Mouse (Mus musculus): ENCODE data around the gene Trip6. TPM values are rescaled to one million over a fixed set of nuclear protein-coding genes. Genes with fewer than 3 reads are reported as not detected.
A peak's percentile ranks its signal among the peaks of the same experiment; 100 is the strongest.

The Trip6 gene
- polyA plus RNA-seq, 1 experiment: 59.3 TPM

DNA sequence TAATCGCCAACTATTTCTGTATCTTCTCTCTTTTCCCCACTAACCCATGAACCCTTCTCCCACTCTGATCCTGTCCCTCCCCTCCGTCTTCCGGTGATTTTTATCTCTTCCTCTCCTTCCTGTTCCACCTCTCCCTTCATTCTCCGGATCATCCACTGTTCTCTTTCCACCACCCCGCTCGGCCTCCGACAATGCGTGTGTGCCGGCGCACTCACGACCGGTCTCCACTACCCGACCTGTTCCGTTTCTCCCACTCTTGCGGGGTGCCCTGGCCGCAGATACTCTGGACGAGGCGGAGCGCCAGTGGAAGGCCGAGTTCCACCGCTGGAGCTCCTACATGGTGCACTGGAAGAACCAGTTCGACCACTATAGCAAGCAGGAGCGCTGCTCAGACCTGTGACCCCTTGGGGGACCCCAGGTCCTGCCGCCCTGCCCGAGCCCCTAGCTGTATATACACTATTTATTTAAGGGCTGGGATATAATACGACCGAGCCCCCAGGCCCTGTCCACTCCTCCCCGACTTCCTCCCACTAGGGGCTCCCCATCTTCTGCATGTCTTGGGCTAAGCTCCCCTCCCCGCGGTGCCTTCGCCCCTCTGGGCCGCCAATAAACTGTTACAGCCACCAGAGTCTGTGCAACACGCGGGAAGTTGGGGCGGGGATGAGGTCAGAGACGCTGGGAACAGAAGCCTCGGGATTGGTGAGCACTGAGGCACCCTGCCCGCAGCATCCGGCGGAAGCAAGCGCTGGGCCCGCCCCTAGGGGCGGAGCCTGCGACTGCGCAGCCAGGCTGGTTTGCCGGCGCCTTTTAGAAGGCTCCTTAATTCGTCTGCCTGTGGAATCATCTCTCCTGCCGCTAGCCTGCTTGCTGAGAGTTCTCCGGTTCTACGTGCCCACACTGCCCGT lies 20.1 kb downstream of the Trip6 start, which contains the start of gene Ufsp1:
Ufsp1 (plus strand) TSS at position 791 of the 905 bp plus-strand sequence.
- TF ChIP-seq GATA1 (IDR thresholded peaks at IDR 0.05; ENCODE audit: low read length): no peak

DNA sequence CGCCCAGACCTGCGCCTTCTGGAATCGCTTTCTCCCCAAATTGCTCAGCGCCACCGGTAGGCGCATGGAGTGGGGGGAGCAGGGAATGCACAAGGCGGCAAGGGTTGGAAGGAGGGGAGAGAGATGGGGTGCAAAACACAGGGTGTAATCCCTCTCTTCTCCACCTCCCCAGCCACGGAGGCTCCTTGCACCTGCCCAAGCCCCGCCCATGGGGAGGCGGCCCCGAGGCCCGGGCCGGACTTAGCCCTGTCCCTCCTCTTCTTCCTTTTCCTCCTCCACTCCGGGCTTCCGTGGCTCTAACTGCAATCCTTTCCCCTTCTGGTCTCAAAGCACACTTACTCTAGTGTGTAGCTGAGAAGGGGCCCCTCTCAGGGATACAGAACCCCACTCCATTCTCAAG lies 20.9 kb downstream of the Trip6 start:
- TF ChIP-seq GATA1 (IDR thresholded peaks at IDR 0.05; ENCODE audit: low read length): no peak

DNA sequence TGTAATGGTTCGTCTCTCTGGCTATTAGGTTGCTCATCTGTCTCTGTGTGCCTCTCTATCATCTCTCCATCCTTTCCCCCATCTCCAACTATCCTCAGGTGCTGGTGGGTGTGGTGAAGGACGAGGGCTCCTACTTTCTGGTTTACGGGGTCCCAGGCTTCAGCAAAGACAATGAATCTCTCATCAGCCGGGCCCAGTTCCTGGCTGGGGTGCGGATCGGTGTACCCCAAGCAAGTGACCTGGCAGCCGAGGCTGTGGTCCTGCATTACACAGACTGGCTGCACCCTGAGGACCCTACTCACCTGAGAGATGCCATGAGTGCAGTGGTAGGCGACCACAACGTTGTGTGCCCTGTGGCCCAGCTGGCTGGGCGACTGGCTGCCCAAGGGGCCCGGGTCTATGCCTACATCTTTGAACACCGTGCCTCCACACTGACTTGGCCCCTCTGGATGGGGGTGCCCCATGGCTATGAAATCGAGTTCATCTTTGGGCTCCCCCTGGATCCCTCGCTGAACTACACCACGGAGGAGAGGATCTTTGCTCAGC lies 22.8 kb downstream of the Trip6 start:
- no peak for TF ChIP-seq GATA1 (IDR thresholded peaks at IDR 0.05; ENCODE audit: low read length)

DNA sequence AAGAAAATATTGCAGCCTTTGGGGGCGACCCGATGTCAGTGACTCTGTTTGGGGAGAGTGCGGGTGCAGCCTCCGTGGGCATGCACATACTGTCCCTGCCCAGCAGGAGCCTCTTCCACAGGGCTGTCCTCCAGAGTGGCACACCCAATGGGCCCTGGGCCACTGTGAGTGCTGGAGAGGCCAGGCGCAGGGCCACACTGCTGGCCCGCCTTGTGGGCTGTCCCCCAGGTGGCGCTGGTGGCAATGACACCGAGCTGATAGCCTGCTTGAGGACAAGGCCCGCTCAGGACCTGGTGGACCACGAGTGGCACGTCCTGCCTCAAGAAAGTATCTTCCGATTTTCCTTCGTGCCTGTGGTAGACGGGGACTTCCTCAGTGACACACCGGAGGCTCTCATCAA lies 23.5 kb downstream of the Trip6 start:
- no peak for TF ChIP-seq GATA1 (IDR thresholded peaks at IDR 0.05; ENCODE audit: low read length)

DNA sequence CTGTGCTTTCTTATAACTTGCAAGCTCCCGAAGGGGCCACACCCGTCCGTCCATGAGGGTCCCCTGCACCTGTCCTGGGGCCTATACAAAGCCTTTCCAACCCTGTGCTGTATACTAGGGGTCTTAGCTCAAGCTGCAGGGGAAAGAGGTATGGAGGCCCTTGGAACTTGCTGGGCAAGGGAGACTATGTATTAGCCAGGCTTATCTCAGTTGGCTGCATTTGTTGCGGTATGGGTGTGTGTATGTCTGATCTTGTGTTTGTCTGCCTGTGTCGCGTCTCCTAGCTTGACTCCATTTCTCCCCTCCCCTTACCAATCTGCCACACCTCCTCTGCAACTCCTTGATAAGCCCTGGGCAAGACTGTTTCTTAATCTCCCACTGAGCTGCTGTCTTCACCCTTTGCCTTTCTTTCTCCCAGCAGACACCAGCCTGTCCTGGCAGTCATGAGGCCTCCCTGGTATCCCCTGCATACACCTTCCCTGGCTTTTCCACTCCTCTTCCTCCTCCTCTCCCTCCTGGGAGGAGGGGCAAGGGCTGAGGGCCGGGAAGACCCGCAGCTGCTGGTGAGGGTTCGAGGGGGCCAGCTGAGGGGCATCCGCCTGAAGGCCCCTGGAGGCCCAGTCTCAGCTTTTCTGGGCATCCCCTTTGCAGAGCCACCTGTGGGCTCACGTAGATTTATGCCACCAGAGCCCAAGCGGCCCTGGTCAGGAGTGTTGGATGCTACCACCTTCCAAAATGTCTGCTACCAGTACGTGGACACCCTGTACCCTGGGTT lies 24.4 kb downstream of the Trip6 start:
- TF ChIP-seq GATA1 (IDR thresholded peaks at IDR 0.05; ENCODE audit: low read length): peak; percentile 98

DNA sequence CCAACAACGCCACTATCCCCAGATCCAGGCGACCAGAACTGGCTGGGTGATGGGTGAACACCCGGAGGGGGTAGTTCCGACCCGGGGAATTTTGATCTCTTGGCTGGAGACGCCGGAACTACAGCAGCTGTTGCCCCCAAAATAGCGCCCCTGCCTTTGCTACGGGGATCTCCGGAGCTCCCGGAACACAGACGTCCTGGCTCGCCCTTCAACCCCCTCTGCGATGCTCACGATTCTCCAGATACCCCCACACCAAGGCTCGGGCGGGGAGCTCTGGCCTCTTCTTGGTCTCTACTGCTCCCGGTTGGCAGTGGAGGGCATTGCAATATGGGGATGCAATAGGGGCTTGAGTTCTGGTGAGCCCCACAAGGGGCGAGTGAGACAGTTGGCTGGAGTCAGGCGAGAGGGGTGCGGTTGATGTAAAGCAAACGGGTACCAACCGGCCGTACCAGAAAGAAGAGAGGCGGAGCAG lies 25.2 kb downstream of the Trip6 start:
- no peak for TF ChIP-seq GATA1 (IDR thresholded peaks at IDR 0.05; ENCODE audit: low read length)

DNA sequence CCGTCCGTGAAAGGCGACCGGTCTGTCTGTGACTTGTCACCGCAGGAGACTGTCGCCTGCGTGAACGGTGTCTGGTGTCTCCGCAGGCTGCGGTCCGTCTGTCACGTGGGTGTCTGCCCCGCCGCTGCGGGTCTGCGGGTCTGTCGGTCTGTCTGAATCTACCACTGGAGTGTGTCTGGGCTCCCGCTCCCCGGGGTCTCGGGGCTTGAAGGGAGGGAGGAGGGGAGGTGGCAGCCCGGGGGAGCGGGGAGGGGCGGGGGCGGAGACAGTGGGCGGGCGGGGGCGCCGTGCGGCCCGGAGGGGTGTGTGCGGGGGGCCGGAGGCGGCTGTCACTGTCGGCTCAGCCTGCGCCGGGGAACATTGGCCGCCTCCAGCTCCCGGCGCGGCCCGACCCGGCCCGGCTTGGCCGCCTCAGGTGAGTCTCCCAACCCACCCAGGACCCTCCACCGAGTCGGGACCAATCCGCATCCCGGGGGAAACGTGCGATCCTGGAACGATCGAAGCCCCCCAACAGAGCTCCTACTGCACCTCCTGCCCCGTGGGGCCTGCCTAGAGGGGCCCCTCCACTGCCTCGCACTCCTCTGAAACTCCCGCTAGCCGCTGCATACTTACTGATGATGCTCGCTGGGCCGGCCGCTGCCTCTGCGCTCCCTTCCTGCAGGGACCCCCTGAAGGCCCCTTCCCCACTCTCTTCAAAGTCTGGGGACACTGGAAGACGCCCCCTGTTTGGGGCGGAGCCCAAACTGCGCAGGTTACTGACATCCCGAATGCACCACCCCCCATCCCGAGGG lies 26.1 kb downstream of the Trip6 start:
- TF ChIP-seq GATA1 (IDR thresholded peaks at IDR 0.05; ENCODE audit: low read length): no peak

DNA sequence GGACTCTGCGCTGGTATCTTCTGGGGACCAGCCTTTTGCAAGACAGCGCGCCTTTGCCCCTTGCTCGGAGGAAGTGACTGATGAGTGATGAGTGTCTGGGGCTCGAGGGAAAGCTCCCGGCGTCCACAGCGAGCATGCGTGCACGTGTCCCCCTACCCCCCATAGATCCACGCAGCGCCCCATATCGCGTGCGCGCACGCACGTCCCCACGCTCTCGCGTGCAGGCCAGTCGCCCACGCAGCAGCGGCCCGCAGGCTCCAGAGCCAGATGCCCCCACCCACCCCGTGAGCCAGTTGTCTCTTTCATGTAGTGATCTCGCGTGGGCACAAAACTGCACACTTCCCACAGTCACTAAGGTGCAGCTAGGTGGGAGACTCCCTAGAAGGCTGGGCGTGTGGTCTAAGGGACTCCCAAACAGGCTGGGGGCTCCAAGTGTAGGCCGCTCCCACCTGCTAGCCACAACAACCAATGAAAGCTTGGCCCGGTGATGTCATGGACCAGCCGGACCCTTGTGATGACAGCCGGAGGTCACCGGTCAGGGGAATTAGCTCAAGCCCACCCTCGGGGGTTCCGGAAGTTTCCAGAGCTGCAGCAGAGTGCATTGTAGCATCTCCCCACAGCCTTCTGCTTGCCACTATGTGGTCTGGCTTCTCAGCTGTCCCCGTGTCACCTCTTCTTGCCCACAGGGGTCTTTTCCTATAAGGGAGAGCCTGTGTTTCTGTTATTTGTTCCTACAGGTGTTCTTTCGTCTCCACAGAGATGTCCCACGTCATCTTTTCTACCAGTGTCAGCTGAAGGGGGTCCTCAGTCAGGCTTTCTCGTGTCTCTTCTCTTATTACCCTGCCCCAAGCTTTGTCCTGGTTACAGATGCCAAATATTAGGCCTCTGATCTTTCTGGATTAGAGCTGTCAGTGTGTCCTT lies 26.9 kb downstream of the Trip6 start, which contains the start of gene Ache:
Ache (plus strand) TSS at position 488 of the 921 bp plus-strand sequence.
- no peak for TF ChIP-seq GATA1 (IDR thresholded peaks at IDR 0.05; ENCODE audit: low read length)

DNA sequence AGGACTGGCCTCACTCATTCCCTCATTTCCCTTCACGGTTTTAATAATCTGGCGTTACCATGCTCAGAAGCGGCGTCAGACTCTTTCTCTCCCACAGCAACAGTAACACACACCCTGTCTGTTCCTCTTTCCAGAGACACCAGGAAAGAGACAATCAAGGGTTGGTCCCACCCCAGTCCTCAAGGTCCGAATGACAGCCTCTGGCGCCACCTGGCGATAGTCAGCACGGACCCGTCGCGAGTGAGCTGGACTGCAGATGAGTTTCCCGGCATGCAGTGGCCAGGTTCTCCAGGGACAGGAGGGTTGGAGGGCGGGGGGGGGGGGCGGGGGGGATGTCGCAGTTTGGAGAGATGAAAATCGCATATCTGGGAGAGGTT lies 27.6 kb downstream of the Trip6 start:
- no peak for TF ChIP-seq GATA1 (IDR thresholded peaks at IDR 0.05; ENCODE audit: low read length)

DNA sequence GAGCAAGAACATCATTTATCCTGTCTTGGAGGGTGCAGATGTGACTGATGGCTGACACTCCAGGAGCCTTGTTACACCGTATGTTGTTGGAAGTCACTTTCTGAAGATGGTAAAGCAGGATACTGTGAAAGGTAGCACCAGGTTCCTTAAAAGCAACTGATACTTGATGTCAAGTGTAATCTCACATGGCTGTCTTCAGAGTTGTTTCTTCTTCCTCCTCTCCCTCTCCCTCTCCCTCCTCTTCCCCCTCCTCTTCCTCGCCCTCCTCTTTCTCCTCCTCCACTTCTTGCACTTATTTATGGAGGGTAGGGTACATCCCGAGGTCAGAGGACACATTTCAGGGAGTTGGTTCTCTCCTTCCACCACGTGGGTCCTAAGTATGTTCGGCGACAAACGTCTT lies 28.2 kb downstream of the Trip6 start:
- TF ChIP-seq GATA1 (IDR thresholded peaks at IDR 0.05; ENCODE audit: low read length): no peak

DNA sequence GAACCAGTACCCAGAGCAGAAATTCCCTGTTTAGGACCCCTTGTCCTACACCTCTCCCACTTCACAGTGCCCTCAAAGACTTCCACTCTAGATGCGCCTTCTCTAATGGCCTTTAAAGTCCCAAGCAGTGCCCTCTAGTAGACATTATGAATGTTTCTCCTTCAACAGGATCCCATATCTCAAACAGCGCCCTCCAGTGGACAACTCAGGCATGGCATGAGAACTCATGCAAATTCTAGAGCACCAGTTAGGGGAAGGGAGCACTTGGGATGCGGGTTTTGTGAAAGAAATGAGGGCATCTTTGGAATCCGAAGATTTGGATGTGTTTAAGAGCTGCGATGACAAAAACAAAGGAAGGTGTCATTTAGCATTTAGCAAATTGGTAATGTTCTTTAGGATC lies 29.2 kb downstream of the Trip6 start:
- no peak for TF ChIP-seq GATA1 (IDR thresholded peaks at IDR 0.05; ENCODE audit: low read length)

DNA sequence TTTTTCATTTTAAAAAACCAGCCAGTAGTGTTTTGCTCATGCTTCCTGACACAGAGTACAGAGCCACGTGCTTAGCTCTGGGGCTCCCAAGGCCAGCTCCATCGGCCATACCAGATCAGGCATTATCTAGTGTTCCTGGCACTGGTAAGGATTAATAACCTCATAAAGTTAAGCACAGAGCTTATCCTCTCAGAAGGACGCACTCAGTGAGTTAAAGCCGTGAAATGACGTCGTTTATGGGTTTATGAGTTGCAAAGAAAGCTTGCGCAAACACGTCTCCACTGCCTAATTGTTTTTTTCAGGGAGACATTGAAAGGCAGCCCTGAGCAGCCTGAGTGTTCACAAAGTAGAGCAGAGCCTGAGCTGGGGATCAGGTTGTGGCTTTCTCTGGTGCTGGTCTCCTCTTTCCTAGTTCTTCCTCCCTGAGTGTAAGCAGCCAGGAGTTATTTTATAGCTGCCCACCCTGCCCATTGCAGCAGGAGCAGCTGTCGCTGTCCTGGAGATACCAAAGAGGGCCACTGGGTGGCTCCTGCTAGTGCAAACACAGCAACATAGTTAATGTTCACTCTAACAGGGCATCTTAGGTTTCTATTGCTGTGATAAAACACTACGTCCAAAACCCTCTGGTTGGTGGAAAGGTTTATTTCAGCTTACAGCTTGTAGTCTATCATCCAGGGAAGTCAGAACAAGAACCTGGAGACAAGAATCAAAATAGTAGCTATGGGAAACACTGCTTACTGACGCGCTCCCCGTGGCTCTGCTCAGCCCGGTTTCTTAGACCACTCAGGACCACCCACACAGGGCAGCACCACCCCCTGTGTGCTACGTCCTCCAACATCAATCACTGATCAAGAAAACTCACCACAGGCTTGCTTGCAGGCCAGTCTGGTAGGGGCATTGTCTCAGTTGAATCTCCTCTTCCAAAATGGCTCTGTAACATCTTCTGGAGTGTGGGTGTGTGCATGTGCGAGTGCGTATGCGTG lies 36.6 kb downstream of the Trip6 start:
- peak; percentile 32 for TF ChIP-seq GATA1 (IDR thresholded peaks at IDR 0.05; ENCODE audit: low read length)

Data from G1E-ER4 (cell line).